Mouse (Mus musculus) liver, embryonic 11.5 days (tissue): Measurements from ENCODE around the gene Mov10. TPM values are rescaled to one million over a fixed set of nuclear protein-coding genes. Genes with fewer than 3 reads are reported as not detected.
"Not testable (repeated sequence)": the region's sequence is repeated elsewhere in the genome, so short reads cannot be mapped to it uniquely, and the experiment has no call there.

ENCODE experiments used
- ATAC-seq: fragments of 200-750 bp; cut with Nextera tagmentation; replicated peaks from 2 replicates; pipeline ENCODE4 v1.8.0; 2017; ENCODE audit warnings: moderate number of reproducible peaks, mild to moderate bottlenecking, moderate TSS enrichment, moderate library complexity; ENCODE audit not compliant: low FRiP score
- DNase-seq: peaks from one replicate; pipeline ENCODE4 v3.0.0-alpha.2; 2017; ENCODE audit warnings: low spot score
- H3K27ac ChIP-seq: fragments of 300-500 bp; sonication (generic); 2 replicates; pipeline ENCODE4 v1.5.1; 2014; ENCODE audit warnings: mild to moderate bottlenecking, low read depth, low read length, control low read depth
- H3K27me3 ChIP-seq: fragments of 300-500 bp; sonication (generic); replicated peaks from 2 replicates; pipeline ENCODE4 v1.6.1; 2014; ENCODE audit warnings: low read length, mixed read lengths; ENCODE audit not compliant: control insufficient read depth, insufficient read depth
- H3K36me3 ChIP-seq: fragments of 300-500 bp; sonication (generic); 2 replicates; pipeline ENCODE4 v1.6.1; 2014; ENCODE audit warnings: mild to moderate bottlenecking, low read length, moderate library complexity, mixed read lengths; ENCODE audit not compliant: control insufficient read depth, insufficient read depth
- H3K4me1 ChIP-seq: fragments of 300-500 bp; sonication (generic); replicated peaks from 2 replicates; pipeline ENCODE4 v1.6.1; 2014; ENCODE audit warnings: low read length, mixed read lengths; ENCODE audit not compliant: control insufficient read depth, insufficient read depth
- H3K4me2 ChIP-seq: fragments of 300-500 bp; sonication (generic); 2 replicates; pipeline ENCODE4 v1.6.1; 2014; ENCODE audit warnings: mild to moderate bottlenecking, control low read depth, moderate library complexity
- H3K4me3 ChIP-seq: fragments of 300-500 bp; sonication (generic); 2 replicates; pipeline ENCODE4 v1.5.1; 2014; ENCODE audit warnings: low read depth, low read length, control low read depth
- H3K9ac ChIP-seq: fragments of 300-500 bp; sonication (generic); 2 replicates; pipeline ENCODE4 v1.6.1; 2014; ENCODE audit warnings: low read depth, low read length, control low read depth
- H3K9me3 ChIP-seq: fragments of 300-500 bp; sonication (generic); 2 replicates; pipeline ENCODE4 v1.6.1; 2016; ENCODE audit warnings: low read length, inconsistent platforms, mixed read lengths; ENCODE audit not compliant: control insufficient read depth
- WGBS: fragments of 180-500 bp; shearing (Covaris S2); extraction: QIAGEN DNeasy Blood & Tissue Kit; methylation state at CpG from one replicate; pipeline ENCODE4 v1.1.7; 2014; 5-methylcytosine and 5-hydroxymethylcytosine counted together
- polyA plus RNA-seq: library from polyadenylated mRNA; unstranded; fragments of >200 nt; fragmentation: Nextera tagmentation; extraction: Ambion mirVana; gene quantifications from 2 replicates; pipeline ENCODE4 v1.2.1, GENCODE M21; 2014

The Mov10 gene
- polyA plus RNA-seq, 1 experiment from 2014 or later = 36.0 TPM

GRCm38 (mm10) chr3:104815346-104815745, 3.0 kb downstream of the Mov10 start:
- DNase-seq (no peak), ATAC-seq (no peak)
- Histone ChIP-seq H3K27me3 (no peaks in the 10 kb centered on the region), H3K4me1 (peaks cover 15% of the 10 kb centered on the region), H3K4me3 (no peak overlapping the region), H3K9ac (no peak overlapping the region), H3K9me3 (no peaks in the 10 kb centered on the region), H3K36me3 (peaks cover 2% of the 10 kb centered on the region; the same call in 1 of the 2 replicates), H3K27ac (no peak overlapping the region), H3K4me2 (no peak overlapping the region)
- WGBS = 83% methylated on average over 2 of the region's 2 CpGs

GRCm38 (mm10) chr3:104814746-104815145, 3.6 kb downstream of the Mov10 start:
- Histone ChIP-seq H3K9me3 (no peaks in the 10 kb centered on the region), H3K27me3 (no peaks in the 10 kb centered on the region), H3K4me3 (no peak overlapping the region), H3K4me2 (no peak overlapping the region), H3K36me3 (peaks cover 2% of the 10 kb centered on the region; the same call in 1 of the 2 replicates), H3K4me1 (peaks cover 15% of the 10 kb centered on the region), H3K27ac (no peak overlapping the region), H3K9ac (no peak overlapping the region)
- WGBS = 91% methylated on average over 1 of the region's 1 CpGs
- ATAC-seq = no peak
- DNase-seq = no peak

- DNase-seq, H3K9ac ChIP-seq, H3K4me2 ChIP-seq, ATAC-seq, H3K4me1 ChIP-seq, H3K27ac ChIP-seq, H3K36me3 ChIP-seq, H3K27me3 ChIP-seq, H3K4me3 ChIP-seq, H3K9me3 ChIP-seq: not testable (repeated sequence)
- 87% methylated on average over 7 of the region's 7 CpGs for WGBS
These were observed 5.1 kb downstream of the Mov10 start for GRCm38 (mm10) chr3:104813227-104813626.

- H3K4me2 ChIP-seq = no peak overlapping the region
- no peak overlapping the region for H3K9ac ChIP-seq
- H3K27ac ChIP-seq = no peak overlapping the region
- no peaks in the 10 kb centered on the region for H3K9me3 ChIP-seq
- peaks cover 2% of the 10 kb centered on the region; the same call in 1 of the 2 replicates for H3K36me3 ChIP-seq
- peaks cover 6% of the 10 kb centered on the region for H3K4me1 ChIP-seq
- DNase-seq (no peak), ATAC-seq (no peak)
- WGBS = 88% methylated on average over 4 of the region's 4 CpGs
- no peak overlapping the region for H3K4me3 ChIP-seq
- no peaks in the 10 kb centered on the region for H3K27me3 ChIP-seq
These were observed 6.1 kb downstream of the Mov10 start for GRCm38 (mm10) chr3:104812254-104812653.

GRCm38 (mm10) chr3:104811752-104812151, 6.6 kb downstream of the Mov10 start:
- no peak for ATAC-seq
- Histone ChIP-seq H3K9ac (no peak overlapping the region), H3K4me2 (no peak overlapping the region), H3K9me3 (no peaks in the 10 kb centered on the region), H3K36me3 (peaks cover 2% of the 10 kb centered on the region; the same call in 1 of the 2 replicates), H3K4me3 (no peak overlapping the region), H3K27ac (no peak overlapping the region), H3K27me3 (no peaks in the 10 kb centered on the region), H3K4me1 (peaks cover 3% of the 10 kb centered on the region)
- 54% methylated on average over 3 of the region's 3 CpGs for WGBS
- no peak for DNase-seq

GRCm38 (mm10) chr3:104805539-104805938, 12.8 kb downstream of the Mov10 start:
- Histone ChIP-seq H3K27ac (no peak overlapping the region), H3K9ac (no peak overlapping the region), H3K27me3 (no peaks in the 10 kb centered on the region), H3K4me2 (no peak overlapping the region), H3K36me3 (peaks cover 13% of the 10 kb centered on the region; the same call in 1 of the 2 replicates), H3K4me1 (no peaks in the 10 kb centered on the region), H3K4me3 (no peak overlapping the region), H3K9me3 (no peaks in the 10 kb centered on the region)
- 83% methylated on average over 9 of the region's 9 CpGs for WGBS
- DNase-seq (no peak), ATAC-seq (no peak)

GRCm38 (mm10) chr3:104804312-104804711, 14.1 kb downstream of the Mov10 start:
- Histone ChIP-seq H3K4me3 (no peak overlapping the region), H3K36me3 (peaks cover 16% of the 10 kb centered on the region), H3K9ac (no peak overlapping the region), H3K27ac (no peak overlapping the region), H3K4me2 (no peak overlapping the region), H3K4me1 (no peaks in the 10 kb centered on the region), H3K27me3 (no peaks in the 10 kb centered on the region), H3K9me3 (no peaks in the 10 kb centered on the region)
- DNase-seq (no peak), ATAC-seq (no peak)
- WGBS = 93% methylated on average over 10 of the region's 10 CpGs

GRCm38 (mm10) chr3:104801481-104801880, 16.9 kb downstream of the Mov10 start:
- ATAC-seq = no peak
- peaks cover 24% of the 10 kb centered on the region for H3K36me3 ChIP-seq

GRCm38 (mm10) chr3:104800681-104801080, 17.7 kb downstream of the Mov10 start:
- Histone ChIP-seq H3K27ac (no peak overlapping the region), H3K9me3 (no peaks in the 10 kb centered on the region), H3K4me2 (no peak overlapping the region), H3K36me3 (peaks cover 26% of the 10 kb centered on the region), H3K27me3 (no peaks in the 10 kb centered on the region), H3K4me1 (peaks cover 3% of the 10 kb centered on the region), H3K9ac (no peak overlapping the region), H3K4me3 (no peak overlapping the region)
- DNase-seq (no peak), ATAC-seq (no peak)
- WGBS = 94% methylated on average over 11 of the region's 11 CpGs

More at GRCm38 (mm10) chr3:104801481-104801880, 16.9 kb downstream of the Mov10 start:
- H3K4me1 ChIP-seq = no peaks in the 10 kb centered on the region
- no peaks in the 10 kb centered on the region for H3K27me3 ChIP-seq
- no peak overlapping the region for H3K4me2 ChIP-seq
- no peak overlapping the region for H3K9ac ChIP-seq
- no peaks in the 10 kb centered on the region for H3K9me3 ChIP-seq
- DNase-seq = no peak
- no peak overlapping the region for H3K4me3 ChIP-seq
- H3K27ac ChIP-seq = no peak overlapping the region
- 89% methylated on average over 6 of the region's 6 CpGs for WGBS
